Mouse (Mus musculus) hindbrain, embryonic 12.5 days (tissue): ENCODE results near the gene Nkd1. TPM values are rescaled to one million over a fixed set of nuclear protein-coding genes. Genes with fewer than 3 reads are reported as not detected.
A peak's percentile ranks its signal among the peaks of the same experiment; 100 is the strongest.

Experiments used
- ATAC-seq: fragments of 200-750 bp; cut with Nextera tagmentation; 2 replicates; pipeline ENCODE4 v1.8.0; 2017; ENCODE audit warnings: moderate TSS enrichment; ENCODE audit not compliant: low FRiP score
- H3K27ac ChIP-seq: fragments of 300-500 bp; sonication (generic); 2 replicates; pipeline ENCODE4 v1.5.1; 2016; ENCODE audit warnings: mild to moderate bottlenecking
- H3K27me3 ChIP-seq: fragments of 300-500 bp; sonication (generic); 2 replicates; pipeline ENCODE4 v1.6.1; 2016; ENCODE audit warnings: mild to moderate bottlenecking
- H3K36me3 ChIP-seq: fragments of 300-500 bp; sonication (generic); 2 replicates; pipeline ENCODE4 v1.6.1; 2016; ENCODE audit warnings: mild to moderate bottlenecking
- H3K4me1 ChIP-seq: fragments of 300-500 bp; sonication (generic); 2 replicates; pipeline ENCODE4 v1.6.1; 2016
- H3K4me2 ChIP-seq: fragments of 300-500 bp; sonication (generic); replicated peaks from 2 replicates; pipeline ENCODE4 v1.6.1; 2016; ENCODE audit warnings: mild to moderate bottlenecking
- H3K4me3 ChIP-seq: fragments of 300-500 bp; sonication (generic); 2 replicates; pipeline ENCODE4 v1.5.1; 2016; ENCODE audit warnings: mild to moderate bottlenecking
- H3K9ac ChIP-seq: fragments of 300-500 bp; sonication (generic); 2 replicates; pipeline ENCODE4 v1.6.1; 2016; ENCODE audit warnings: mild to moderate bottlenecking, moderate library complexity
- H3K9me3 ChIP-seq: fragments of 300-500 bp; sonication (generic); replicated peaks from 2 replicates; pipeline ENCODE4 v1.6.1; 2016; ENCODE audit warnings: mild to moderate bottlenecking
- WGBS: fragments of 180-500 bp; shearing (Covaris S2); methylation state at CpG from one replicate; pipeline ENCODE4 v1.1.7; 2016; 5-methylcytosine and 5-hydroxymethylcytosine counted together
- polyA plus RNA-seq: library from polyadenylated mRNA; unstranded; fragments of >200 nt; fragmentation: Nextera tagmentation; extraction: Ambion mirVana; gene quantifications from 2 replicates; pipeline ENCODE4 v1.2.1, GENCODE M21; 2016

The Nkd1 gene
- polyA plus RNA-seq, 1 experiment from 2014 or later, result 111 TPM

GRCm38 (mm10) chr8:88627265-88627991 is 106.3 kb downstream of the Nkd1 start:
- Histone ChIP-seq H3K27ac (peak overlapping the region; percentile 66), H3K9me3 (no peaks in the 10 kb centered on the region), H3K4me2 (peak overlapping the region; percentile 81), H3K27me3 (peaks cover 40% of the 10 kb centered on the region), H3K36me3 (no peaks in the 10 kb centered on the region), H3K9ac (peak overlapping the region; percentile 58), H3K4me3 (peak overlapping the region; percentile 56), H3K4me1 (peaks cover 10% of the 10 kb centered on the region; the same call in 1 of the 2 replicates)
- WGBS, result under 1% methylated on average over 90 of the region's 105 CpGs
- peak; percentile 84 for ATAC-seq

- Histone ChIP-seq H3K9ac (peak overlapping the region; percentile 58; the same call in 1 of the 2 replicates), H3K4me1 (peaks cover 10% of the 10 kb centered on the region; the same call in 1 of the 2 replicates), H3K36me3 (no peaks in the 10 kb centered on the region), H3K9me3 (no peaks in the 10 kb centered on the region), H3K4me2 (peak overlapping the region; percentile 81), H3K27ac (no peak overlapping the region), H3K4me3 (peak overlapping the region; percentile 56), H3K27me3 (peaks cover 40% of the 10 kb centered on the region)
- 65% methylated on average over 14 of the region's 14 CpGs for WGBS
- 0 out of 2 replicates have a peak, but pooled peaks have one; percentile 24 for ATAC-seq
Observed at GRCm38 (mm10) chr8:88628001-88628774, 107.0 kb downstream of the Nkd1 start.

GRCm38 (mm10) chr8:88630225-88630624 is 109.1 kb downstream of the Nkd1 start:
- Histone ChIP-seq H3K4me2 (no peak overlapping the region), H3K4me3 (no peak overlapping the region), H3K9ac (no peak overlapping the region), H3K4me1 (peaks cover 10% of the 10 kb centered on the region; the same call in 1 of the 2 replicates), H3K36me3 (no peaks in the 10 kb centered on the region), H3K9me3 (no peaks in the 10 kb centered on the region), H3K27me3 (peaks cover 31% of the 10 kb centered on the region), H3K27ac (no peak overlapping the region)
- WGBS, result 75% methylated on average over 4 of the region's 4 CpGs
- no peak for ATAC-seq

- Histone ChIP-seq H3K4me1 (peaks cover 10% of the 10 kb centered on the region; the same call in 1 of the 2 replicates), H3K36me3 (no peaks in the 10 kb centered on the region), H3K9me3 (no peaks in the 10 kb centered on the region), H3K4me3 (no peak overlapping the region), H3K4me2 (no peak overlapping the region), H3K27me3 (peaks cover 30% of the 10 kb centered on the region), H3K9ac (no peak overlapping the region), H3K27ac (no peak overlapping the region)
- ATAC-seq, result no peak
Observed at GRCm38 (mm10) chr8:88631081-88631480, 109.9 kb downstream of the Nkd1 start.

GRCm38 (mm10) chr8:88633343-88633765 is 112.2 kb downstream of the Nkd1 start:
- H3K9ac ChIP-seq, result no peak overlapping the region
- no peak for ATAC-seq
- no peaks in the 10 kb centered on the region for H3K9me3 ChIP-seq
- H3K4me2 ChIP-seq, result no peak overlapping the region
- H3K4me1 ChIP-seq, result peaks cover 2% of the 10 kb centered on the region; the same call in 1 of the 2 replicates
- H3K4me3 ChIP-seq, result no peak overlapping the region
- H3K27me3 ChIP-seq, result peaks cover 16% of the 10 kb centered on the region
- H3K36me3 ChIP-seq, result no peaks in the 10 kb centered on the region
- 89% methylated on average over 7 of the region's 7 CpGs for WGBS
- H3K27ac ChIP-seq, result no peak overlapping the region

- no peaks in the 10 kb centered on the region for H3K9me3 ChIP-seq
- H3K4me3 ChIP-seq, result no peak within 1 kb of the TSS
- peaks cover 6% of the 10 kb centered on the region; the same call in 1 of the 2 replicates for H3K27me3 ChIP-seq
- no peak within 1 kb of the TSS for H3K9ac ChIP-seq
- no peaks in the 10 kb centered on the region for H3K4me1 ChIP-seq
- 80% methylated on average over 14 of the region's 14 CpGs for WGBS
- no peaks in the 10 kb centered on the region for H3K36me3 ChIP-seq
- H3K4me2 ChIP-seq, result no peak within 1 kb of the TSS
- no peak within 1 kb of the TSS for H3K27ac ChIP-seq
- ATAC-seq, result no peak
Observed at GRCm38 (mm10) chr8:88635474-88636397, 114.6 kb downstream of the Nkd1 start, which contains the start of gene Snx20. Snx20 (minus strand) TSS chr8:88636128.

- H3K36me3 ChIP-seq, result no peaks in the 10 kb centered on the region
- WGBS, result 73% methylated on average over 9 of the region's 9 CpGs
- H3K27ac ChIP-seq, result no peak overlapping the region
- H3K4me1 ChIP-seq, result no peaks in the 10 kb centered on the region
- no peak for ATAC-seq
- no peak overlapping the region for H3K4me2 ChIP-seq
- no peaks in the 10 kb centered on the region for H3K9me3 ChIP-seq
- no peak overlapping the region for H3K9ac ChIP-seq
- no peak overlapping the region for H3K4me3 ChIP-seq
- H3K27me3 ChIP-seq, result peaks cover 3% of the 10 kb centered on the region; the same call in 1 of the 2 replicates
Observed at GRCm38 (mm10) chr8:88637092-88638000, 116.2 kb downstream of the Nkd1 start.

GRCm38 (mm10) chr8:88638908-88639307 is 117.8 kb downstream of the Nkd1 start:
- no peaks in the 10 kb centered on the region for H3K36me3 ChIP-seq
- no peaks in the 10 kb centered on the region for H3K4me1 ChIP-seq
- peaks cover 3% of the 10 kb centered on the region; the same call in 1 of the 2 replicates for H3K27me3 ChIP-seq
- no peak overlapping the region for H3K9ac ChIP-seq
- H3K9me3 ChIP-seq, result no peaks in the 10 kb centered on the region
- 97% methylated on average over 3 of the region's 3 CpGs for WGBS
- no peak overlapping the region for H3K4me2 ChIP-seq
- no peak for ATAC-seq
- H3K27ac ChIP-seq, result no peak overlapping the region
- no peak overlapping the region for H3K4me3 ChIP-seq

- Histone ChIP-seq H3K27me3 (peaks cover 15% of the 10 kb centered on the region), H3K4me2 (no peak overlapping the region), H3K9ac (no peak overlapping the region), H3K9me3 (no peaks in the 10 kb centered on the region), H3K4me3 (no peak overlapping the region), H3K4me1 (peaks cover 10% of the 10 kb centered on the region), H3K36me3 (no peaks in the 10 kb centered on the region), H3K27ac (no peak overlapping the region)
- WGBS, result 68% methylated on average over 5 of the region's 5 CpGs
- no peak for ATAC-seq
Observed at GRCm38 (mm10) chr8:88642734-88643564, 121.8 kb downstream of the Nkd1 start.
